Mouse (Mus musculus) stomach, postnatal 0 days (tissue): Measurements from ENCODE around the gene Ntan1.

ENCODE experiments used
- CTCF ChIP-seq: IDR thresholded peaks from 2 replicates; pipeline ENCODE4 v1.5.1; 2016; ENCODE audit warnings: antibody characterized with exemption, low read depth, mild to moderate bottlenecking, moderate library complexity
- EP300 ChIP-seq: optimal IDR thresholded peaks from 2 replicates; pipeline ENCODE3; 2016; ENCODE audit warnings: antibody characterized with exemption

DNA sequence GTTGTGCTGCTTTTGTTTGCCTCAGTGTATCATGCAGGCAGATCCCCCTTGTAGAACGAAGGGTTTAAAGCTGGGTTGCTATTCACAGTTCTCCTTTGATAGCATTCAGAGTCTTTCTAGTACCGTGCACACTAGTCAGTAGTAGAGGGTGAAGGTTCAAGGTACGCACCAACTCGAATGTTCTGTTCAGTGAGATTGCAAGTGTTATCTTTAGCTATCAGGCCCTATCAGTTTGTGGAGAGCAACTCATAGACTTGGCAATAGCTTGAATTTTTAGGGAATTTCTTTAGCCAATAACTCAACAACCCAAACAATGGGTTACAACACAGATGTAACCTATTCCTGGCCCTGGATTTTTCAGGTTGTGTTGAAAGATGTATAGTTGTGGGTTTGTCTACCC lies 17.4 kb upstream of the Ntan1 start:
- TF ChIP-seq CTCF (no peak), EP300 (no peak)
